Mouse (Mus musculus) midbrain, embryonic 11.5 days (tissue): Measurements from ENCODE around the gene Rassf2. TPM values are rescaled to one million over a fixed set of nuclear protein-coding genes. Genes with fewer than 3 reads are reported as not detected.
A peak's percentile ranks its signal among the peaks of the same experiment; 100 is the strongest.

Source experiments
- ATAC-seq: fragments of 200-750 bp; cut with Nextera tagmentation; 2 replicates; pipeline ENCODE4 v1.8.0; 2017; ENCODE audit warnings: moderate TSS enrichment, moderate library complexity; ENCODE audit not compliant: low FRiP score
- DNase-seq: peaks from one replicate; pipeline ENCODE4 v3.0.0; 2015; ENCODE audit warnings: low spot score; ENCODE audit errors: missing footprints
- H3K27ac ChIP-seq: fragments of 300-500 bp; sonication (generic); 2 replicates; pipeline ENCODE4 v1.5.1; 2014; ENCODE audit warnings: low read depth, low read length
- H3K27me3 ChIP-seq: fragments of 300-500 bp; sonication (generic); 2 replicates; pipeline ENCODE4 v1.6.1; 2014; ENCODE audit warnings: mild to moderate bottlenecking, low read length, moderate library complexity, mixed read lengths; ENCODE audit not compliant: control insufficient read depth, insufficient read depth
- H3K36me3 ChIP-seq: fragments of 300-500 bp; sonication (generic); 2 replicates; pipeline ENCODE4 v1.6.1; 2014; ENCODE audit warnings: mild to moderate bottlenecking, low read length, moderate library complexity, mixed read lengths; ENCODE audit not compliant: control insufficient read depth, insufficient read depth
- H3K4me1 ChIP-seq: fragments of 300-500 bp; sonication (generic); 2 replicates; pipeline ENCODE4 v1.6.1; 2014; ENCODE audit warnings: low read length; ENCODE audit not compliant: control insufficient read depth, insufficient read depth
- H3K4me2 ChIP-seq: fragments of 300-500 bp; sonication (generic); 2 replicates; pipeline ENCODE4 v1.6.1; 2014; ENCODE audit warnings: mild to moderate bottlenecking, moderate library complexity
- H3K4me3 ChIP-seq: fragments of 300-500 bp; sonication (generic); 2 replicates; pipeline ENCODE4 v1.5.1; 2014; ENCODE audit warnings: low read depth, low read length
- H3K9ac ChIP-seq: fragments of 300-500 bp; sonication (generic); 2 replicates; pipeline ENCODE4 v1.6.1; 2014; ENCODE audit warnings: low read length
- H3K9me3 ChIP-seq: fragments of 300-500 bp; sonication (generic); 2 replicates; pipeline ENCODE4 v1.6.1; 2016; ENCODE audit warnings: low read length; ENCODE audit not compliant: control insufficient read depth
- WGBS: fragments of 180-500 bp; shearing (Covaris S2); extraction: QIAGEN DNeasy Blood & Tissue Kit; methylation state at CpG from one replicate; pipeline ENCODE4 v1.1.7; 2014; 5-methylcytosine and 5-hydroxymethylcytosine counted together
- polyA plus RNA-seq: library from polyadenylated mRNA; unstranded; fragments of >200 nt; fragmentation: Nextera tagmentation; extraction: Ambion mirVana; gene quantifications from 2 replicates; pipeline ENCODE4 v1.2.1, GENCODE M21; 2014

Rassf2 gene
- polyA plus RNA-seq, 1 experiment from 2014 or later = 32.3 TPM

GRCm38 (mm10) chr2:132016034-132016433, 14.0 kb downstream of the Rassf2 start:
- Histone ChIP-seq H3K27me3 (no peaks in the 10 kb centered on the region), H3K9me3 (no peaks in the 10 kb centered on the region), H3K27ac (no peak overlapping the region), H3K4me2 (no peak overlapping the region), H3K4me3 (no peak overlapping the region), H3K9ac (no peak overlapping the region), H3K4me1 (no peaks in the 10 kb centered on the region), H3K36me3 (0 out of 2 replicates have a peak, but pooled peaks cover 2% of the 10 kb centered on the region)
- 78% methylated on average over 1 of the region's 1 CpGs for WGBS
- ATAC-seq = no peak
- peak; percentile 2 for DNase-seq

GRCm38 (mm10) chr2:132013152-132013551, 16.9 kb downstream of the Rassf2 start:
- Histone ChIP-seq H3K4me2 (no peak overlapping the region), H3K4me3 (no peak overlapping the region)

GRCm38 (mm10) chr2:132010781-132011180, 19.3 kb downstream of the Rassf2 start:
- no peaks in the 10 kb centered on the region for H3K4me1 ChIP-seq
- DNase-seq (peak; percentile 57), ATAC-seq (no peak)
- H3K4me3 ChIP-seq = no peak overlapping the region
- H3K9me3 ChIP-seq = no peaks in the 10 kb centered on the region
- no peak overlapping the region for H3K9ac ChIP-seq
- no peak overlapping the region for H3K27ac ChIP-seq
- H3K27me3 ChIP-seq = no peaks in the 10 kb centered on the region
- 85% methylated on average over 2 of the region's 2 CpGs for WGBS
- H3K4me2 ChIP-seq = no peak overlapping the region
- peaks cover 15% of the 10 kb centered on the region for H3K36me3 ChIP-seq

More at GRCm38 (mm10) chr2:132013152-132013551, 16.9 kb downstream of the Rassf2 start:
- no peaks in the 10 kb centered on the region for H3K4me1 ChIP-seq
- H3K27me3 ChIP-seq = no peaks in the 10 kb centered on the region
- 87% methylated on average over 4 of the region's 4 CpGs for WGBS
- no peak overlapping the region for H3K27ac ChIP-seq
- peak; percentile 68 for DNase-seq
- no peaks in the 10 kb centered on the region for H3K9me3 ChIP-seq
- H3K9ac ChIP-seq = no peak overlapping the region
- H3K36me3 ChIP-seq = peaks cover 10% of the 10 kb centered on the region; the same call in 1 of the 2 replicates
- ATAC-seq = no peak

- H3K36me3 ChIP-seq = peaks cover 15% of the 10 kb centered on the region
- WGBS = 72% methylated on average over 4 of the region's 4 CpGs
- no peak for ATAC-seq
- no peak overlapping the region for H3K4me3 ChIP-seq
- no peak overlapping the region for H3K9ac ChIP-seq
- H3K27me3 ChIP-seq = no peaks in the 10 kb centered on the region
- H3K4me1 ChIP-seq = no peaks in the 10 kb centered on the region
- DNase-seq = peak; percentile 47
- H3K9me3 ChIP-seq = no peaks in the 10 kb centered on the region
- H3K27ac ChIP-seq = no peak overlapping the region
- H3K4me2 ChIP-seq = no peak overlapping the region
Observed at GRCm38 (mm10) chr2:132008186-132008585, 21.9 kb downstream of the Rassf2 start.

- Histone ChIP-seq H3K4me2 (no peak overlapping the region), H3K9ac (no peak overlapping the region), H3K27ac (no peak overlapping the region), H3K27me3 (no peaks in the 10 kb centered on the region), H3K4me3 (no peak overlapping the region), H3K4me1 (no peaks in the 10 kb centered on the region), H3K36me3 (peaks cover 17% of the 10 kb centered on the region), H3K9me3 (no peaks in the 10 kb centered on the region)
- DNase-seq (peak; percentile 47), ATAC-seq (no peak)
- 45% methylated on average over 6 of the region's 6 CpGs for WGBS
Observed at GRCm38 (mm10) chr2:132007475-132007819, 22.6 kb downstream of the Rassf2 start.

GRCm38 (mm10) chr2:132006561-132007474, 23.2 kb downstream of the Rassf2 start:
- ATAC-seq = no peak
- peak; percentile 76 for DNase-seq
- H3K4me2 ChIP-seq = no peak overlapping the region
- H3K4me3 ChIP-seq = no peak overlapping the region
- H3K27ac ChIP-seq = no peak overlapping the region
- peaks cover 16% of the 10 kb centered on the region for H3K36me3 ChIP-seq
- no peak overlapping the region for H3K9ac ChIP-seq
- WGBS = 84% methylated on average over 18 of the region's 18 CpGs
- H3K4me1 ChIP-seq = no peaks in the 10 kb centered on the region
- H3K9me3 ChIP-seq = no peaks in the 10 kb centered on the region
- H3K27me3 ChIP-seq = no peaks in the 10 kb centered on the region

GRCm38 (mm10) chr2:132005445-132005844, 24.6 kb downstream of the Rassf2 start:
- DNase-seq (peak; percentile 59), ATAC-seq (no peak)
- Histone ChIP-seq H3K36me3 (peaks cover 16% of the 10 kb centered on the region), H3K4me2 (no peak overlapping the region), H3K9me3 (no peaks in the 10 kb centered on the region), H3K27ac (no peak overlapping the region), H3K4me3 (no peak overlapping the region), H3K4me1 (no peaks in the 10 kb centered on the region), H3K27me3 (no peaks in the 10 kb centered on the region), H3K9ac (no peak overlapping the region)
- WGBS = 90% methylated on average over 4 of the region's 4 CpGs

GRCm38 (mm10) chr2:132004495-132005136, 25.4 kb downstream of the Rassf2 start:
- H3K27me3 ChIP-seq = no peaks in the 10 kb centered on the region
- H3K4me2 ChIP-seq = no peak overlapping the region
- peaks cover 15% of the 10 kb centered on the region for H3K36me3 ChIP-seq
- no peak overlapping the region for H3K27ac ChIP-seq
- no peak overlapping the region for H3K4me3 ChIP-seq
- WGBS = 81% methylated on average over 9 of the region's 9 CpGs
- H3K9ac ChIP-seq = no peak overlapping the region
- H3K4me1 ChIP-seq = no peaks in the 10 kb centered on the region
- ATAC-seq = no peak
- DNase-seq = peak; percentile 53
- H3K9me3 ChIP-seq = no peaks in the 10 kb centered on the region

- Histone ChIP-seq H3K4me1 (no peaks in the 10 kb centered on the region), H3K4me3 (no peak overlapping the region), H3K9ac (no peak overlapping the region), H3K4me2 (no peak overlapping the region), H3K27me3 (no peaks in the 10 kb centered on the region), H3K9me3 (no peaks in the 10 kb centered on the region), H3K36me3 (peaks cover 10% of the 10 kb centered on the region), H3K27ac (no peak overlapping the region)
- DNase-seq (peak; percentile 51), ATAC-seq (no peak)
- 82% methylated on average over 5 of the region's 5 CpGs for WGBS
Observed at GRCm38 (mm10) chr2:132003916-132004315, 26.1 kb downstream of the Rassf2 start.
